Mouse (Mus musculus) limb, embryonic 12.5 days (tissue): ENCODE measurements at regions not wholly inside any gene's neighbourhood (a gene's known extent, or its start where the extent isn't known, plus 50 kb on each side); places are given as distances from the start of the nearest gene placed in this dataset.
"Not testable (repeated sequence)": the region's sequence is repeated elsewhere in the genome, so short reads cannot be mapped to it uniquely, and the experiment has no call there.

Experiments used
- ATAC-seq: fragments of 200-750 bp; cut with Nextera tagmentation; 2 replicates; pipeline ENCODE4 v1.8.0; 2017; ENCODE audit warnings: low read depth, moderate TSS enrichment; ENCODE audit not compliant: insufficient number of reproducible peaks, insufficient read depth, low FRiP score, low TSS enrichment
- H3K27ac ChIP-seq: fragments of 300-500 bp; sonication (generic); 2 replicates; pipeline ENCODE4 v1.5.1; 2016; ENCODE audit warnings: mild to moderate bottlenecking, moderate library complexity
- H3K27me3 ChIP-seq: fragments of 300-500 bp; sonication (generic); 2 replicates; pipeline ENCODE4 v1.6.1; 2016; ENCODE audit warnings: mild to moderate bottlenecking, moderate library complexity
- H3K36me3 ChIP-seq: fragments of 300-500 bp; sonication (generic); 2 replicates; pipeline ENCODE4 v1.6.1; 2016; ENCODE audit warnings: mild to moderate bottlenecking, moderate library complexity
- H3K4me1 ChIP-seq: fragments of 300-500 bp; sonication (generic); replicated peaks from 2 replicates; pipeline ENCODE4 v1.6.1; 2016
- H3K4me2 ChIP-seq: fragments of 300-500 bp; sonication (generic); 2 replicates; pipeline ENCODE4 v1.6.1; 2016; ENCODE audit warnings: mild to moderate bottlenecking, moderate library complexity
- H3K4me3 ChIP-seq: fragments of 300-500 bp; sonication (generic); replicated peaks from 2 replicates; pipeline ENCODE4 v1.5.1; 2016; ENCODE audit warnings: mild to moderate bottlenecking
- H3K9ac ChIP-seq: fragments of 300-500 bp; sonication (generic); replicated peaks from 2 replicates; pipeline ENCODE4 v1.6.1; 2016; ENCODE audit warnings: mild to moderate bottlenecking, moderate library complexity
- H3K9me3 ChIP-seq: fragments of 300-500 bp; sonication (generic); 2 replicates; pipeline ENCODE4 v1.6.1; 2016; ENCODE audit warnings: mild to moderate bottlenecking, moderate library complexity
- WGBS: fragments of 180-500 bp; shearing (Covaris S2); methylation state at CpG from one replicate; pipeline ENCODE4 v1.1.7; 2016; 5-methylcytosine and 5-hydroxymethylcytosine counted together

- H3K9me3 ChIP-seq = 0 out of 2 replicates have a peak, but pooled peaks cover 8% of the 10 kb centered on the region
- H3K4me3 ChIP-seq = no peak overlapping the region
- H3K9ac ChIP-seq = no peak overlapping the region
- H3K27ac ChIP-seq = 0 out of 2 replicates have a peak overlapping the region, but pooled peaks have one; percentile 20
- H3K4me2 ChIP-seq = no peak overlapping the region
- H3K27me3 ChIP-seq = no peaks in the 10 kb centered on the region
- 27% methylated on average over 19 of the region's 19 CpGs for WGBS
- ATAC-seq = no peak
- no peaks in the 10 kb centered on the region for H3K36me3 ChIP-seq
- peaks cover 26% of the 10 kb centered on the region for H3K4me1 ChIP-seq
Observed at GRCm38 (mm10) chr9:116426269-116426999, 251.3 kb upstream of the Tgfbr2 start.

- not testable (repeated sequence) for H3K9ac ChIP-seq, H3K4me2 ChIP-seq, H3K27me3 ChIP-seq, H3K9me3 ChIP-seq, H3K27ac ChIP-seq, H3K4me3 ChIP-seq, ATAC-seq, H3K36me3 ChIP-seq
- peaks cover 26% of the 10 kb centered on the region for H3K4me1 ChIP-seq
- 84% methylated on average over 9 of the region's 9 CpGs for WGBS
Observed at GRCm38 (mm10) chr9:116425400-116425799, 250.2 kb upstream of the Tgfbr2 start.

- H3K4me1 ChIP-seq = 0 out of 2 replicates have a peak, but pooled peaks cover 5% of the 10 kb centered on the region
- H3K9ac ChIP-seq = no peak overlapping the region
- 77% methylated on average over 4 of the region's 4 CpGs for WGBS
- H3K4me3 ChIP-seq = no peak overlapping the region
- ATAC-seq = no peak
- no peak overlapping the region for H3K4me2 ChIP-seq
- no peaks in the 10 kb centered on the region for H3K36me3 ChIP-seq
- H3K27ac ChIP-seq = no peak overlapping the region
- peaks cover 6% of the 10 kb centered on the region; the same call in 1 of the 2 replicates for H3K9me3 ChIP-seq
- no peaks in the 10 kb centered on the region for H3K27me3 ChIP-seq
Observed at GRCm38 (mm10) chr9:116415021-116415420, 239.9 kb upstream of the Tgfbr2 start.

- Histone ChIP-seq H3K4me3 (no peak overlapping the region), H3K9ac (no peak overlapping the region), H3K36me3 (no peaks in the 10 kb centered on the region), H3K27me3 (no peaks in the 10 kb centered on the region), H3K4me1 (0 out of 2 replicates have a peak, but pooled peaks cover 5% of the 10 kb centered on the region), H3K27ac (no peak overlapping the region), H3K4me2 (no peak overlapping the region), H3K9me3 (peaks cover 18% of the 10 kb centered on the region; the same call in 1 of the 2 replicates)
- no peak for ATAC-seq
- 48% methylated on average over 5 of the region's 5 CpGs for WGBS
Observed at GRCm38 (mm10) chr9:116411067-116411466, 235.9 kb upstream of the Tgfbr2 start.

GRCm38 (mm10) chr9:116410461-116410860, 235.3 kb upstream of the Tgfbr2 start:
- 92% methylated on average over 8 of the region's 8 CpGs for WGBS
- no peaks in the 10 kb centered on the region for H3K27me3 ChIP-seq
- no peak overlapping the region for H3K4me2 ChIP-seq
- no peak overlapping the region for H3K27ac ChIP-seq
- H3K9ac ChIP-seq = no peak overlapping the region
- no peak overlapping the region for H3K4me3 ChIP-seq
- H3K9me3 ChIP-seq = peaks cover 18% of the 10 kb centered on the region; the same call in 1 of the 2 replicates
- 0 out of 2 replicates have a peak, but pooled peaks cover 5% of the 10 kb centered on the region for H3K4me1 ChIP-seq
- ATAC-seq = no peak
- no peaks in the 10 kb centered on the region for H3K36me3 ChIP-seq

- no peak overlapping the region for H3K4me3 ChIP-seq
- H3K9ac ChIP-seq = no peak overlapping the region
- H3K36me3 ChIP-seq = no peaks in the 10 kb centered on the region
- ATAC-seq = no peak
- no peak overlapping the region for H3K27ac ChIP-seq
- 94% methylated on average over 2 of the region's 2 CpGs for WGBS
- H3K27me3 ChIP-seq = no peaks in the 10 kb centered on the region
- H3K4me1 ChIP-seq = 0 out of 2 replicates have a peak, but pooled peaks cover 5% of the 10 kb centered on the region
- no peak overlapping the region for H3K4me2 ChIP-seq
- H3K9me3 ChIP-seq = peaks cover 18% of the 10 kb centered on the region; the same call in 1 of the 2 replicates
Observed at GRCm38 (mm10) chr9:116408116-116408515, 233.0 kb upstream of the Tgfbr2 start.

- Histone ChIP-seq H3K4me3 (no peak overlapping the region), H3K9ac (no peak overlapping the region), H3K36me3 (no peaks in the 10 kb centered on the region), H3K4me1 (peaks cover 7% of the 10 kb centered on the region; the same call in 1 of the 2 replicates), H3K27me3 (no peaks in the 10 kb centered on the region), H3K9me3 (peaks cover 17% of the 10 kb centered on the region; the same call in 1 of the 2 replicates), H3K27ac (no peak overlapping the region), H3K4me2 (no peak overlapping the region)
- ATAC-seq = no peak
- 98% methylated on average over 1 of the region's 1 CpGs for WGBS
Observed at GRCm38 (mm10) chr9:116405051-116405450, 229.9 kb upstream of the Tgfbr2 start.

GRCm38 (mm10) chr9:116401821-116402220, 226.7 kb upstream of the Tgfbr2 start:
- Histone ChIP-seq H3K4me3 (no peak overlapping the region), H3K4me1 (peaks cover 7% of the 10 kb centered on the region; the same call in 1 of the 2 replicates), H3K4me2 (no peak overlapping the region), H3K36me3 (no peaks in the 10 kb centered on the region), H3K27me3 (no peaks in the 10 kb centered on the region), H3K9me3 (no peaks in the 10 kb centered on the region), H3K9ac (no peak overlapping the region), H3K27ac (no peak overlapping the region)
- ATAC-seq = no peak
- 77% methylated on average over 7 of the region's 7 CpGs for WGBS

- H3K4me3 ChIP-seq = no peak overlapping the region
- 36% methylated on average over 2 of the region's 2 CpGs for WGBS
- no peak for ATAC-seq
Observed at GRCm38 (mm10) chr9:116400270-116400669, 225.1 kb upstream of the Tgfbr2 start.

GRCm38 (mm10) chr9:116399296-116399695, 224.1 kb upstream of the Tgfbr2 start:
- no peak for ATAC-seq
- Histone ChIP-seq H3K4me1 (peaks cover 7% of the 10 kb centered on the region; the same call in 1 of the 2 replicates), H3K4me3 (no peak overlapping the region), H3K9ac (no peak overlapping the region), H3K36me3 (no peaks in the 10 kb centered on the region), H3K4me2 (no peak overlapping the region), H3K27ac (no peak overlapping the region), H3K9me3 (no peaks in the 10 kb centered on the region), H3K27me3 (no peaks in the 10 kb centered on the region)
- WGBS = 84% methylated on average over 1 of the region's 1 CpGs

More at GRCm38 (mm10) chr9:116400270-116400669, 225.1 kb upstream of the Tgfbr2 start:
- H3K36me3 ChIP-seq = no peaks in the 10 kb centered on the region
- no peaks in the 10 kb centered on the region for H3K9me3 ChIP-seq
- no peak overlapping the region for H3K27ac ChIP-seq
- H3K9ac ChIP-seq = no peak overlapping the region
- peaks cover 7% of the 10 kb centered on the region; the same call in 1 of the 2 replicates for H3K4me1 ChIP-seq
- H3K27me3 ChIP-seq = no peaks in the 10 kb centered on the region
- H3K4me2 ChIP-seq = no peak overlapping the region

- ATAC-seq = no peak
- Histone ChIP-seq H3K27ac (no peak overlapping the region), H3K9ac (no peak overlapping the region), H3K9me3 (no peaks in the 10 kb centered on the region), H3K36me3 (no peaks in the 10 kb centered on the region), H3K27me3 (no peaks in the 10 kb centered on the region), H3K4me2 (no peak overlapping the region), H3K4me1 (peaks cover 8% of the 10 kb centered on the region), H3K4me3 (no peak overlapping the region)
- 70% methylated on average over 8 of the region's 8 CpGs for whole genome bisulfite sequencing
Observed at GRCm38 (mm10) chr9:116392258-116392657, 217.1 kb upstream of the Tgfbr2 start.
